Mouse (Mus musculus): ENCODE data around the gene C530008M17Rik. TPM values are rescaled to one million over a fixed set of nuclear protein-coding genes. Genes with fewer than 3 reads are reported as not detected.
"Not testable (repeated sequence)": the region's sequence is repeated elsewhere in the genome, so short reads cannot be mapped to it uniquely, and the experiment has no call there.

Gene C530008M17Rik
- total RNA-seq, 2 experiments from 2014 or later, result 2.2 to 2.3 TPM

GRCm38 (mm10) chr5:76858444-76858843 is 202.1 kb downstream of the C530008M17Rik start:
- DNase-seq (ENCODE audit: low spot score), result no peak
- intact Hi-C loops (cut with DNase I), result no loop called here

- DNase-seq (ENCODE audit: low spot score), result no peak
- intact Hi-C loops (cut with DNase I), result no loop called here
Observed at GRCm38 (mm10) chr5:76866819-76867218, 210.5 kb downstream of the C530008M17Rik start.

- no peak for DNase-seq (ENCODE audit: low spot score)
- intact Hi-C loops (cut with DNase I), result no loop called here
Observed at GRCm38 (mm10) chr5:76868693-76869286, 212.5 kb downstream of the C530008M17Rik start.

- DNase-seq (ENCODE audit: low spot score), result no peak
- intact Hi-C loops (cut with DNase I), result no loop called here
Observed at GRCm38 (mm10) chr5:76869553-76869952, 213.2 kb downstream of the C530008M17Rik start.

- intact Hi-C loops (cut with DNase I), result no loop called here
- DNase-seq (ENCODE audit: low spot score), result no peak
Observed at GRCm38 (mm10) chr5:76876106-76876758, 219.9 kb downstream of the C530008M17Rik start.

- DNase-seq (ENCODE audit: low spot score), result no peak
- intact Hi-C loops (cut with DNase I), result no loop called here
Observed at GRCm38 (mm10) chr5:76884107-76884506, 227.8 kb downstream of the C530008M17Rik start.

GRCm38 (mm10) chr5:76887011-76887410 is 230.7 kb downstream of the C530008M17Rik start:
- intact Hi-C loops (cut with DNase I), result no loop called here
- DNase-seq (ENCODE audit: low spot score), result no peak

- DNase-seq (ENCODE audit: low spot score), result no peak
- intact Hi-C loops (cut with DNase I), result no loop called here
Observed at GRCm38 (mm10) chr5:76892608-76893007, 236.3 kb downstream of the C530008M17Rik start.

GRCm38 (mm10) chr5:76893084-76893483 is 236.8 kb downstream of the C530008M17Rik start:
- intact Hi-C loops (cut with DNase I), result no loop called here
- DNase-seq (ENCODE audit: low spot score), result no peak

GRCm38 (mm10) chr5:76902131-76902530 is 245.8 kb downstream of the C530008M17Rik start:
- intact Hi-C loops (cut with DNase I), result no loop called here
- DNase-seq (ENCODE audit: low spot score), result no peak

GRCm38 (mm10) chr5:76904713-76905404 is 248.5 kb downstream of the C530008M17Rik start:
- DNase-seq (ENCODE audit: low spot score), result no peak
- intact Hi-C loops (cut with DNase I), result loop anchor here (1.0 to 5.0 kb wide), 2 partner anchors 46 to 67 kb away; partner anchors contain the start of genes Paics, Ppat and Srp72

GRCm38 (mm10) chr5:76905405-76906154 is 249.3 kb downstream of the C530008M17Rik start, which contains the start of gene Aasdh:
TSS of gene Aasdh (minus strand) at chr5:76905514.
- intact Hi-C loops (cut with DNase I), result loop anchor here (1.0 to 5.0 kb wide), 2 partner anchors 46 to 67 kb away; partner anchors contain the start of genes Paics, Ppat and Srp72
- peak; percentile 84 for DNase-seq (ENCODE audit: low spot score)

- DNase-seq (ENCODE audit: low spot score), result no peak
- intact Hi-C loops (cut with DNase I), result loop anchor here (5.0 kb wide), 1 partner anchor 66 kb away; the partner anchor contains the start of gene Srp72
Observed at GRCm38 (mm10) chr5:76906155-76906499, 249.8 kb downstream of the C530008M17Rik start.

GRCm38 (mm10) chr5:76910807-76911206 is 254.5 kb downstream of the C530008M17Rik start:
- no peak for DNase-seq (ENCODE audit: low spot score)
- intact Hi-C loops (cut with DNase I), result no loop called here

- DNase-seq (ENCODE audit: low spot score); intact Hi-C loops (cut with DNase I): not testable (repeated sequence)
Observed at GRCm38 (mm10) chr5:76912522-76912921, 256.2 kb downstream of the C530008M17Rik start.

GRCm38 (mm10) chr5:76922833-76923232 is 266.5 kb downstream of the C530008M17Rik start:
- intact Hi-C loops (cut with DNase I), result no loop called here
- no peak for DNase-seq (ENCODE audit: low spot score)

All from heart, postnatal 25 days (tissue).